Mouse (Mus musculus): ENCODE data around the gene Cdh8. TPM values are rescaled to one million over a fixed set of nuclear protein-coding genes. Genes with fewer than 3 reads are reported as not detected.

Gene Cdh8
- total and polyA plus RNA-seq, 3 experiments: not detected

DNA sequence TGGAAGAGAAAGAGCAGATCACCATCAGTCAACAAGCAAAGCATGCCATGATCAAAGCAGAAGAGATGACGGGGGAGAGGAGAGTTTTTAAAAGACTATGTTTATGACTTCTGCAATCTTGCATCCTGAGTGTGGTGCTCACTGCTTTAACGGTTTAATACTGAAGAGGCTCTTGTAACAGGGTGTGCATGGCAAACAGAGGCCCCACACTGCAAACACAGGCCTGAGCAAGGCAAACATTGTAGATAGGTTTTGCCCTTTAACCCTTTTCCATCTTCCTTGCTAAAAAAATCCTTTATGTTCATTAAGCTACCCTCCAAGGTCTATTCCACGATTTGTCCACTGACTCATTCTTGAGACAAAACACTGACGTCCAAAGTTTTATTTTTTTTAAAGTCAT is 385.2 kb downstream of the Cdh8 start:
- no peaks in the 10 kb centered on the region for H3K36me3 ChIP-seq (ENCODE audit: control insufficient read depth in 1 of 2, insufficient read depth in 2 of 2, low read length in 2 of 2)
- no peak overlapping the region for H3K9ac ChIP-seq (ENCODE audit: control insufficient read depth, low read depth, low read length, poor library complexity, severe bottlenecking)
- no peak overlapping the region for H3K27ac ChIP-seq (ENCODE audit: control insufficient read depth, low read depth, low read length)
- no peaks in the 10 kb centered on the region for H3K4me1 ChIP-seq (ENCODE audit: control insufficient read depth in 1 of 2, insufficient read depth in 2 of 2, low read length in 2 of 2)
- TF ChIP-seq SIN3A (IDR thresholded peaks at IDR 0.05; ENCODE audit: low read length) (no peak), RCOR1 (IDR thresholded peaks at IDR 0.05; ENCODE audit: low read depth, low read length) (no peak), UBTF (IDR thresholded peaks at IDR 0.05; ENCODE audit: borderline replicate concordance, insufficient read depth, low read depth, low read length) (no peak), TAL1 (IDR thresholded peaks at IDR 0.05; ENCODE audit: low read length) (no peak)
- no peaks in the 10 kb centered on the region for H3K9me3 ChIP-seq (replicated peaks; ENCODE audit: insufficient read depth, low read length)
- H3K79me2 ChIP-seq (ENCODE audit: control insufficient read depth, insufficient read depth, low read length, poor library complexity): no peaks in the 10 kb centered on the region
- no peak for DNase-seq (ENCODE audit: low read depth, low spot score)
- no peak overlapping the region for H3K4me3 ChIP-seq (ENCODE audit: control insufficient read depth in 1 of 2, insufficient read depth in 1 of 2, low read depth in 2 of 2, low read length in 2 of 2)
- no peaks in the 10 kb centered on the region for H3K27me3 ChIP-seq (ENCODE audit: control insufficient read depth in 1 of 2, insufficient read depth in 2 of 2, low read length in 2 of 2)
